Mouse (Mus musculus) olfactory bulb, adult 2 months (tissue): ENCODE results near the gene Atp5b.

Experiments used
- CTCF ChIP-seq: fragments of 200-500 bp; IDR thresholded peaks from 2 replicates; pipeline ENCODE4 v1.5.1; 2012; ENCODE audit warnings: low read depth, mild to moderate bottlenecking, low read length, moderate library complexity; ENCODE audit not compliant: insufficient read depth
- POLR2A ChIP-seq: fragments of 200-500 bp; IDR thresholded peaks from 2 replicates; pipeline ENCODE4 v1.6.1; 2012; ENCODE audit warnings: mild to moderate bottlenecking, low read depth, low read length, moderate library complexity; ENCODE audit not compliant: insufficient read depth

DNA sequence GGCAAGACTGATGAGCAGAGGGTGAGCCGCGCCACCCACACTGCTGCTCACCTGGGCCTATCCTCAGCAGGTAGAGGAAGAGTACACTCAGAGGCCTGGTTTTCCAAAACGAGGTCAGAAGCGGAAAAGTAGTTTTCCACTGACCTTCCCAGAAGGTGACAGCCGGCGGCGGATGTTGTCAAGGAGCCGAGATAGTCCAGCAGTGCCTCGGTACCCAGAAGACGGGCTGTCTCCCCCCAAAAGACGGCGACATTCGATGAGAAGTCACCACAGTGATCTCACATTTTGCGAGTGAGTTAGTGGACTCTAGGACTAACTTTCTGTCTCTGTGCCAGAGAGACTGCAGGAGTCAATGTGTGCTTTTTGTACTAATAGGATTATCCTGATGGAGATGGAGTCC, 42.9 kb downstream of the Atp5b start:
- TF ChIP-seq POLR2A (no peak), CTCF (no peak)
